Mouse (Mus musculus) T-helper 2 cell (primary cell): Measurements from ENCODE around the gene Slc29a2.

Source experiments
- in situ Hi-C: fragments of 300-600 bp; cut with MboI, MseI; formaldehyde crosslinking; loops from one replicate; pipeline ENCODE4 v1.15.1; 2025; ENCODE audit warnings: high pct_unique_total_duplicates

Gene Slc29a2

DNA sequence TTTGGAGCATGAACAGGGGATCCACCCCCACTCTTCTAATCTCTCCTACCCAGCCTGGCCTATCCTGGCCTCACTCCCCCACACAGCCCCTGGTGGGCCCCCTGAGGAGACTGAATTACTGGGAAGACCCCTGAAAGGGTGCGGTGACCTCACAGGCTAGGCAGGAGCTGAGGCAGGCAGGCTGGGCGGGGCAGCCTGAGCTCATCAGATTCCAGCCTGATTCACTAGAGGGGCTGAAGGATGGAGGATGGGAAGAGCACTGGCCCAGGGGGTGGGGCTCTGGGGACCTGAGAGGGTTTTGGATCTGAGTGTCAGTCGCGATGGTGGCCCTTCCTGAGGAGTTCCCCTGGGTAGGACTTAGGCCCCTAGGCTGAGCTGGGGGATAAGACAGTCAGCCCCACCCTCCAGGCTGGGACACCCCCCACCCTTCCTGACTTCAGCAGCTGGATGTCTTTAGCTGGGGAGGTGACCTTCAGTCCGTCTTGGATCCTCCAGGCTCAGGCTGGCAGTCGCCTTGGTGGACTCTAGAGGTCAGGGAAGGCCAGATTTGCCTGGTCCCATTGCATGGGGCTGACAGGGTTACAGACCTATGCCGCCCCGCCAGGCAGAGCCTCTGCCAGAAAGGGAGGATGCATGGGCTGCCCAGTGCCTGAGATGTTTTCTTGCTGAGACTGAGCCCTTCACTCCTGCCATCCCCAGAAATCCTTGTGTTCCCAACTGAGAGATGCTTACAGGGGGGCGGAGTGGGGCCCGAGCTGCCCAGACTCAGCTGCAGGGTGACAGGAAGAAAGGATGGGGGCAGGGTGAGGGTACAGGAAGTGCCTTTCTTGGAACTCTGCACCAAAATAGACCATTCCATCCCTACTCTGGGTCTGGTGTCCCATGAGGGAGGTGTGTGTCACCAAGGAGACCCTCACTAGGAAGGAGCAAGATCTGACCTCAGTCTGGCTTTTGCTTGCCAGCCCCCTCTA is 35.4 kb downstream of the Slc29a2 start:
- in situ Hi-C loops, result no loop called here

DNA sequence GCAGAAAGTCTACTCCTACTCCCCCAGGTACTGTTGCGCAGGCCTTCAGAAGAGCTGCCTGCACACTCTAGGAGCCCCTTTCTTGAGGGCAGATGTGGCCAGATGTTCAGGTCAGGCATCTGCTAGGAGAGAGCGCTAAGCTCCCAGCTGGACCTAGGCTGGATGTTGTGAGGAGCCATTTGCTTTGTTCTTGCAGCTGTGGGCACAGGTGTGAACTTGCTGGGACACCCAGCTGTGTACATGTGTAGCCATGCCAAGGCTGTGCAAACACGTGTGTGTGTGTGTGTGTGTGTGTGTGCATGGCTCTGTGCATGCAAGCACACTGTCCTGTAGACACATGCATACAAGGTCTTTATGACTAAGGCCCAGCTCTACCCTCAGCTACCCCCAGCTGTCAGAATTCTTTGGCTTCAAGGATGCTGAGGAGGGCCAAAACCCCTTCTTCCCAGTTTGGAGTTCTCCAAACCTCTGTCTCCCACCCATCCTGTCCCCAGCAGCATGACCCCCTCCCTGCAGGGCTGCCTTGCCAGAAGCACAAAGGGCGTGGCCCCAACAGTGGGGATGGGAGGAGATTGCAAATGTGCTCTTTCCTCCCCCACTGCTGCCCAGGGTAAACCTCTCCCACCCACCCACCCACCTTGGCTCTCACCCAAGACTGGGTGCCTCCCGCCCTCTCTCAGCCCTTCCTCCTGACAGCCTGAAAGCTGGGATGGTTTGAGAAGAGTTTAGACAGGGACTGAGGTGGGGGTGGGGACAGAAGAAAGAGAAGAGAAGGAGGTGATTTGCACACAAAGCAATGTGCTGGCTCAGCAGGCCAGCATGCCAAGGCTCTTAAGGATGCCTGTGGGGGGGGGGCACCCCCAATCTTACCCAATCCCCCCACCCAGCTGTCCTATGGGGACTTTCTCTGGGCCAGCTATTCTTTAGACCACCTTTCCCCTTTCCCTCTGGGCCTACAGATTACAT is 37.0 kb downstream of the Slc29a2 start:
- in situ Hi-C loops, result no loop called here

DNA sequence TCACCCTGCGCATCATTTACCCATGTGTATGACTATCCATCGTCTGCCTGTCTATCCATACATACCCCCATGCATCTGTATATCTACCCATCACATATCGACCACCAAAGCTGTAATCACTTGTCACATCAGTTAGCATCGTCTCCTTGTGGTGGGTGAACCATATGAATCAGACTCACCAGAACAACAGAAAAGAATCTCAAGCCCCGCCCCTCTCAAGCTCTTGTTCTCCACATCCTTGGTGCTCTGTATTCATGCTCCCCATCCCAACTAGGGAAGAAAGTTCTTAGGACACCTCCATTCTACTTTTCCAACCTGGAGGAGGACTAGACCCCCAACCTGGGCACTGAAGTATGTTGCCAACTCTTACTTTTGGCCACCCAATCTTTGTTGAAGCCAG is 38.4 kb downstream of the Slc29a2 start:
- in situ Hi-C loops, result no loop called here

DNA sequence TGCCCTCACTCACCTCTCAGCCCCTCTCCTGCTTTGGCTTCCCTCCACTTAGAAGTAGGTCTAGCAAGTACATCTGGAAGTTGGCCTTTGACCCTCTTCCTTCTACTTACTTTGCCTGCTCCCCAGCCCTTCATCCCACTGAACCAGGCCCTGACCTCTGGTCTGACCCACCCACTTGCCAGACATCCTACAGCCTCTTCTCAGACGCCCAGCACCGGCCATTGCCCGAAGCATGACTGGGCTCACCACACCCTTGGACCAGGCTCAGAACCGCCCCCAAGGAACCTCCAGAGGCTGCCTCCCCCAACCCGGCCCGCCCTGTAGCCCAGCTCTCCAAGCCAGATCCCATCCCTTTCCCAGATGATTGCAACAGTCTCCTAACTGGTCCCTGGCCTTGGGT is 38.8 kb downstream of the Slc29a2 start:
- in situ Hi-C loops, result no loop called here

DNA sequence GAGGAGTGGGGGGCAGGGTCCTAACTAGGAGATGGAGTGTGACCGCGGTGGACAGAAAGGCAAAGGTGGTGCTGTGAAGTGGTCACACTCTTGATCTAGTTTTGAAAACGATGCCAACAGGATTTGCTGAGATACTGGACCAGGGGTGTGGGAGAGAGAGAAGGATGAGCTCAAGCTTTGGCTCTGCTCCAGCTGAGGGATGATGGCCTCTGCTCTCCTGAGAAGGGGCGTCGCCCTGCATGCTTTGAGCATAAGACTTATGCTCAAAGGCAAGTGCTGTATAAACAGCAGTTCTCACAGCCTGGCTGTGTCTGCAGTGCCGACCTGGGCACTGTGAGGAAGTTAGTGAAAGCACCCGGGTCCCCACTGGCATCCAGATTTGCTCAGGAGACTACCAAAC is 41.4 kb downstream of the Slc29a2 start:
- in situ Hi-C loops, result no loop called here

DNA sequence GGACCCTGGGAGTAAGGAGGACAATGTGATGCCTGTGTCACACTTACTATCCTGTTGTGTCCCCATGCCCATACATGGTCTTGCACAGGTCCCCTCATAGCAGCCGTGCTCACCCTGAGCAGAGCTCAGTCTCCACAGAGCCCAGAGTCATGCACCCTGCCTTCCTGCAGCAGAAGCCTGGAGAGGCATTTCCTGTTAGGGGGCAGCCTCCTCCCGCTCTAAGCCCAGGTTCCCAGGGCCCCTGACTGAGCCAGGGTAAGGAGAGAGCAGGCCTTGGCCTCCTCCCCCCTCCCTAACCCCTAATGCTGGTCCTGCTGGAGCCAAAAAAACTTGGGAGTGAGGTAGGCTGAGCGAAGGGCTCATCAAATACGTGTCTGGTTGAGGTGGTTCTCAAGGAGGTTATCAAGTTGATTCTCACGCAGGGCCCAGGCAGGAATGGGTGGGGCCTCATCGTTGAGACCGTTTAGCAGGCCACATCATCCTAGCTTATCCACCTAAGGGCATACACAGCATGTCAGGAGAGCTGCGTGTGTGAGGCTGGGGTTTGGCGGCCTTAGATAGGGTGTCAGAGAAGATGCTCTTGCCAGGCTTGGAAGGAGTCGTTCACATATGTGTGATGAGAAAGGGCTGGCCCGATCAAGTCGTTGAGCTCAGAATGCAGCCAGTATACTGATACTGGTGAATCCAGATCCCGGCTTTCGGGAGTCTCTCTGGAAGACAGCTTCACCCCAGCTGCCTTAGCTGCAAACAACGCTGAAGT is 43.6 kb downstream of the Slc29a2 start:
- in situ Hi-C loops, result no loop called here

DNA sequence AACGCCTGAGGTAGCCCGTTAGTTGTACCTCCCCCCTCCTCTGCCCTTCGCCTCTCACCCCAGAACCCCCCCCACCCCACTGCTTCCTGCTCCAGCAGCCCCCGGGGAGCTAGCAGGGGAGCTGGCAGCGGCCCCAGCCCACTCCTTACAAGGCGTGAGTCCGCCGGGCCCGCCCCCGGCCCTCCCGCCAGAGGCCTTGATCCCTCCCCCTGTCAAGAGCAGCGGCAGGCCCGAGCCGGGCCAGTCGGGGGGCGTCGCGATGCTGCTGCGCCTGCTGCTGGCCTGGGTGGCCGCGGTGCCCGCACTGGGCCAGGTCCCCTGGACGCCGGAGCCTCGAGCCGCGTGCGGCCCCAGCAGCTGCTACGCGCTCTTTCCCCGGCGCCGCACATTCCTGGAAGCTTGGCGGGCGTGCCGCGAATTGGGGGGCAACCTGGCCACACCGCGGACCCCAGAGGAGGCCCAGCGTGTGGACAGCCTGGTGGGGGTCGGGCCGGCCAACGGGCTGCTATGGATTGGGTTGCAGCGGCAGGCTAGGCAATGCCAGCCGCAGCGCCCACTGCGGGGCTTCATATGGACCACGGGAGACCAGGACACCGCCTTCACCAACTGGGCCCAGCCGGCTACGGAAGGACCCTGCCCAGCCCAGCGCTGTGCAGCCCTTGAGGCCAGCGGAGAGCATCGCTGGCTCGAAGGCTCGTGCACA is 44.4 kb downstream of the Slc29a2 start, which contains the start of gene Cd248:
Cd248 (plus strand) TSS at position 212 of the 703 bp plus-strand sequence.
- in situ Hi-C loops, result no loop called here

DNA sequence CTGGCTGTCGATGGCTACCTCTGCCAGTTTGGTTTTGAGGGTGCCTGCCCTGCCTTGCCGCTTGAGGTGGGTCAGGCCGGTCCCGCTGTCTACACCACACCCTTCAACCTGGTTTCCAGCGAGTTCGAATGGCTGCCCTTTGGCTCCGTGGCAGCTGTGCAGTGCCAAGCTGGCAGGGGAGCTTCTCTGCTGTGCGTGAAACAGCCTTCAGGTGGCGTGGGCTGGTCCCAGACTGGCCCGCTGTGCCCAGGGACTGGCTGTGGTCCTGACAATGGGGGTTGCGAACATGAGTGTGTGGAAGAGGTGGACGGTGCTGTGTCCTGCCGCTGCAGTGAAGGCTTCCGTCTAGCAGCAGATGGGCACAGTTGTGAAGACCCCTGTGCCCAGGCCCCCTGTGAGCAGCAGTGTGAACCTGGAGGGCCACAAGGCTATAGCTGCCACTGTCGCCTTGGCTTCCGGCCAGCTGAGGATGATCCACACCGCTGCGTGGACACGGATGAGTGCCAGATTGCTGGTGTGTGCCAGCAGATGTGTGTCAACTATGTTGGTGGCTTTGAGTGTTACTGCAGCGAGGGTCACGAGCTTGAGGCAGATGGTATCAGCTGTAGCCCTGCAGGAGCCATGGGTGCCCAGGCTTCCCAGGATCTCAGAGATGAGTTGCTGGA is 45.0 kb downstream of the Slc29a2 start:
- in situ Hi-C loops, result no loop called here

DNA sequence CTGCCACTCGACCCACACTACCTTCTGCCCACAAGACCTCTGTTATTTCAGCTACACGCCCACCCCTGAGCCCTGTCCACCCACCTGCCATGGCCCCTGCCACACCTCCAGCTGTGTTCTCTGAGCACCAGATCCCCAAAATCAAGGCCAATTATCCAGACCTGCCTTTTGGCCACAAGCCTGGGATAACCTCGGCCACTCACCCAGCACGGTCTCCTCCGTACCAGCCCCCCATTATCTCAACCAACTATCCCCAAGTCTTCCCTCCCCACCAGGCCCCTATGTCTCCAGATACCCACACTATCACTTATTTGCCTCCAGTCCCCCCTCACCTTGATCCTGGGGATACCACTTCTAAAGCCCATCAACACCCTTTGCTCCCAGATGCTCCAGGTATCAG is 45.8 kb downstream of the Slc29a2 start:
- in situ Hi-C loops, result no loop called here

DNA sequence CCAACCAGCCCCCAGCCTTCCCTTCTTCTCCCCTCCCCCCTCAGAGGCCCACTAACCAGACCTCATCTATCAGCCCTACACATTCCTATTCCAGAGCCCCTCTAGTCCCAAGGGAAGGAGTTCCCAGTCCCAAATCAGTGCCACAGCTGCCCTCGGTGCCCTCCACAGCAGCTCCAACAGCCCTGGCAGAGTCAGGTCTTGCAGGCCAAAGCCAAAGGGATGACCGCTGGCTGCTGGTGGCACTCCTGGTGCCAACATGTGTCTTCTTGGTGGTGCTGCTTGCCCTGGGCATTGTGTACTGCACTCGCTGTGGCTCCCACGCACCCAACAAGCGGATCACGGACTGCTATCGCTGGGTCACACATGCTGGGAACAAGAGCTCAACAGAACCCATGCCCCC is 46.3 kb downstream of the Slc29a2 start:
- in situ Hi-C loops, result no loop called here

DNA sequence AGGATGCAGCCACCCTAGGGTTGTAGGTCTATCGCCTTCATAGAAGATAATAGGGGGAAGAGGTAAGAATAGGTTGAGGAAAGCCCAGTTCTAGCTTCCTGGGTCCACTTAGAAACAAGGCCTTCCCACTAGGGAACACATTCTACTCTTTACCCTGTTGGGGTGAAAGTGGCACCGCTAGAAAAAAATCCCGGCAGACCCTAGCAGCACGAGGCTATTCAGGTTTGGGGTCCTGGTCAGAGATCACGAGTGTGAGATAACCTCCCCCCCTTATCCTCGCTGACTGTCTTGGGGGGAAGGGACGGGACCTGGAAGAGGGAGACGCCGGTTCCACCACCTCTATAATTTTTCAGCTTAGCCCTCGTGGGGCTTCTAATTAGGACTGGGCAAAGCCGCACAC is 47.4 kb downstream of the Slc29a2 start:
- in situ Hi-C loops, result no loop called here

DNA sequence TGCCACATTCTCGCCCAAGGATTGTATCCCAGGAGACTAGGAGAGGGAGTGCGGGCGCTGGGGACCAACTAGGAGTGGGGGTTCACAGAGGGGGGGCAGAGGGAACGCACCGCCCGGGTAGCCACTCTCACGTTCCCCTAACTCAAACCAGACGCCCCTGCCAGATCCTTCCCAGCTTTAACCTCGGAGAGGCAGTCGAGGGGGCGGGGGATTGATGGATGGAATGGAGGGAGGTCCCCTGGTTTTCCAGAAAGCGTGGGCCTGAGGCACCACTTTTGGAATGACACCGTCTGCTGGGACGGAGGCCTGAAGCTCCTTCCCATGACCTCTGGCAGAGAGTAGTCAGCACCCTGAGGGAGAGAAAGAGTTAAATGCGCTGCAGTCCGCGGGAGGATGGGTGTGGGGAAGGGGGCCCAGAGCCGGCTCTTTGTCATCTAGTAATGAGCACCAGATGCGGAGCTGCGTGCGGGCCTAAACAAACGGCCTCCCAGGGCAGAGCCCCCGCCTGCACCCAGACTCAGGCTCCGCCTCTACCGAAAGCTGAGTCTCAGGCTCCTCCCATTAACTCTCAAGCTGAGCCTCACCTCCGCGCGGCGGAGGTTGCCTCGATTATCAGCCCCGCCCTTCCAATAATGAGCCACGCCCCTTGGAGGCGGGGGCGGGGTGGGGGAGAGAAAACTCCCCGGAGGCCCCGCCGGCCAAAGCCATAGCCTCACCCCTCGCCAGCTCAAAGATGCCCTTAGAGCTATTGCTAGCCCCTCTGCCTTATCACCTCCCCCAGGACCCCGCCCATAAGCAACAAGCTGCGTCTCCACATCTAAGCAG is 48.1 kb downstream of the Slc29a2 start:
- in situ Hi-C loops, result no loop called here

DNA sequence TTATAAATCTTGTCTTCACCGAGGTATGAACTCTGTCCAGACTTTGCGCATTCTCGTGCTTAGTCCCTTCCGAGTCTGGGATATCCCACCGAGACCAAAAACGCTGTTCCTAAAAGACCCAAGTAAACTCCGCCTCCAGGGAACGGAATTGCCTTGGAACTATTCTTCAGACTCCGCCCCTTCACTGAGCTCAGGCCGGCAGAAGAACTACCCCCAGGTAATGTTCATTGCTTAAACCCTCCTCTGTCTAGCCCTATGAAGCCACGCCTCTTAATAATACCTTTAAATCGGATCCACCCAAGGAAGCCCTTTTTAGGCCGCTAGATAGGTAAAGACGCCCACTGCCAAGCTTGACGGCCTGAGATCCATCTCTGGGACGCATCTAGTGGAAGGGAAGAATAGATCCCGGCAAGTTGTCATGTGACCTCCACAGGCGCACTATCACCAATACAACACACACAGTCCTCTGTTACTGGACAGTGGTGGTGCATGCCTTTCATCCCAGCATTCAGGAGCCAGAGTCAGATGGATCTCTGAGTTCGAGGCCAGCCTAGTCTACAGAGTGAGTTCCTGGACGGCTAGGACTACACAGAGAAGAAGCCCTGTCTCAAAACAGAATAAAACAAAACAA is 48.8 kb downstream of the Slc29a2 start:
- in situ Hi-C loops, result no loop called here

DNA sequence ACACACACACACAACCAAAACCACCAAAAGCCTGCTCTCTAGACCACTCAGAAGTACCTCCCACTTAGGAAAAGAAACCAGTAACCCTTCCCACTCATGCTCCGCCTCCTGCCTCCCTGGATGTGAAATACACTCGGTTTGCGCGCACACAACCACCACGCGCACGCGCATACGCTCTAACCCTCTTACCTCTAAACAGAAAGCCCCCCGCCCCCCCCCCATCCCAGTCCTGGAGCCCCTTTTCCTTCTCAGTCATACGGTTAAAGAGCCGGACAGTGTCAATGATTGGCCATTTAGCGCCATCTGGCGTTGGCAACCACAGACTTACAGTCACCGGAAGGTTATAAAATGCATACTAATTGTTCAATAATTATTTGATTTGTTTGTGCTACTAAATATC is 49.4 kb downstream of the Slc29a2 start:
- in situ Hi-C loops, result no loop called here

DNA sequence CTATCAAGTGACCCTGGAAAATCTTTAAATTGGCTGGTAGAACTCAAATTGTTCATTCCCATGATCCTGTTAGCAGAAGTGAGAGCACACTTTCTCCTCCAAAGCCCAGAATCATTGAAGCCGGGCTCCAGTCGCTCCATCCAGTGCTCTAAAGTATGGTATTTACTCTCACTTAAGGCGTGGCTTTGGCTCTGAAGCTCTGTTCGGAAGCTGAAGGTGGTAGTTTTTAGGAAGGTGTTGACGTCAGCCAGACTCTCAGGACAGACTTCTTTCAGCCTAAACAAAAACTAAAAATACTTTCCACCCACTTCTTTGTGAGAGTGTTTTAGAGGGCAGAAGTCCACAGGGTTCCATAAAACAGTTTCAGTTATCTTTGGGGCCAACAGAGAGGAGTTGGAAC is 49.9 kb downstream of the Slc29a2 start:
- in situ Hi-C loops, result no loop called here

DNA sequence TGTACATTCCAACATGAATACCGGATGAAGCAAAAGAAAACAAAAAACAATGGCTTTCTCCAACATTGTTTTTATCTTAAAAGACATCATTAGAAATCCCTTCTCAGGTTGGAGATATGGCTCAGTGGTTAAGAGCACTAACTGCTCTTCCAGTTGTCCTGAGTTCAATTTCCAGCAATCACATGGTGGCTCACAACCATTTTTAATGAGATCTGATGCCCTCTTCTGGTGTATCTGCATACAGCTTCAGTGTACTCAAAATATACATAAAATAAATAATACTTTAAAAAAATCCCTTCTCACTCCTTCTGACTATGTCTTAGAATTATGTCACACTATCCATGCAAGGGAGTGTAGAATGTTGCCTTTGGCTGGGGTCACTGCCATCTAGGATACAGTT is 55.6 kb downstream of the Slc29a2 start:
- in situ Hi-C loops, result no loop called here
